Mouse (Mus musculus) thymus, postnatal 0 days (tissue): ENCODE data around the gene Smarca2. TPM values are rescaled to one million over a fixed set of nuclear protein-coding genes. Genes with fewer than 3 reads are reported as not detected.

ENCODE experiments used
- DNase-seq: peaks from one replicate; pipeline ENCODE4 v3.0.0-alpha.2; 2015; ENCODE audit warnings: low spot score
- polyA plus RNA-seq: library from polyadenylated mRNA; unstranded; fragments of >200 nt; fragmentation: Nextera tagmentation; extraction: Ambion mirVana; gene quantifications from 2 replicates; pipeline ENCODE4 v1.2.1, GENCODE M21; 2015

Gene Smarca2
- 20.8 and 23.9 TPM in 2 replicates for polyA plus RNA-seq

- DNase-seq, result peak; percentile 95
Observed at GRCm38 (mm10) chr19:26604755-26605300, at the start of gene Smarca2. TSS of gene Smarca2 (plus strand) at chr19:26605050.

- no peak for DNase-seq
Observed at GRCm38 (mm10) chr19:26564850-26565249, 40.0 kb upstream of the Smarca2 start.

- no peak for DNase-seq
Observed at GRCm38 (mm10) chr19:26566109-26566508, 38.7 kb upstream of the Smarca2 start.

- no peak for DNase-seq
Observed at GRCm38 (mm10) chr19:26568236-26568635, 36.6 kb upstream of the Smarca2 start.

DNA sequence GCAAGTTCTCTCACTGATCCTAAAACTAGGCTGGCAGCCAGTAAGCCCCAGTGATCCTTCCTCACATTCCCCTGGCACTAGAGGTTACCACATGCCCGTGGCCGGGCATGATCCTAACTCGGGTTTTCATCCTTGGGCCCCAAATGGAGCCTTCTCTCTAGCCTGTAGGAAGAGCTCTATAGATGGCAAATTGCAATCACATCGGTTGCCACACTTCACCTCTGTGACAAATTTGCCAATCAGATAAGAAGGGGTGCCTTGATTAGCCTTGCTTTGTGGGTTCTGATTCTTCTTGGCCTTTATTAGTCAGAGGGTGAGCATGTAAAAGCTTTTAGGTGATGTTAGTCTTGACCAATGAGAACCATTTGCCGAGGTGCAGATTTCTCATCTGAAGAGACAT lies 35.9 kb upstream of the Smarca2 start:
- DNase-seq, result no peak

DNA sequence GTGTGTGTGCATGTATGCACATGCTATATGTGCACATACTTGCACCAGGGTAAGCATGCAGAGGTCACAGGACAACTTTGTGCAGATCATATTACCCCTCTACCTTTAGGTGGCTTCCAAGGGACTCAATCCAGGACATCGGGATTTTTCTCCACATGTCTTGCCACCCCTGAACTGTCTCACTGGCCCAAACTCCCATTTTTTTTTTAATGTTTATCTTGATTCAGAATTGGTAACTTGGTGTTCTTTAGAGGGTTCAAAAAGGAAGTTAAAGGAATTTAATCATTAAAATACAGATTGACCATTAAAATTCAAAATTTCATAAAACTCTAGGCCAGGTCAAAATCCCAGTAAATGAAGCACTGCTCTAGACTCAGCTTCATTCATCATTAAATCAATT lies 35.4 kb upstream of the Smarca2 start:
- no peak for DNase-seq

DNA sequence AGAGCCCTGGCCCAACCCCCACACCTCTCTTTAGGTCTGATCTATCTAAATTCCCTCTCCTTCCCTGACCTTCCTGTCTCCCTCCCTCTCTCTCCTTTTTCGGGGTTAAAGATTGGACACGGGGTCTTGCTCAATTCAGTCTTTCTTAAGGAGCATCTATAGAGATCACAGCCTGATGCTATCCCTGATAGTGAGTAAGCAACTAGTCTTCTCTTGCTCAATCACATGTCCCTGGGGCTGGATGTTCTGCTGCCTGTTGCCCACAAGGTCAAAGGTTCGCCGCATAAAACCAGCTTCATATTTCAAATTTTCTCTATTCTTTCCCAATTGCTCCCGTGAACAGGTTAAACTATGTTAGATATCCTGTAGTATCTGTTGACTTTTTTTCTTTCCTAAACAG lies 25.2 kb upstream of the Smarca2 start:
- DNase-seq, result no peak

DNA sequence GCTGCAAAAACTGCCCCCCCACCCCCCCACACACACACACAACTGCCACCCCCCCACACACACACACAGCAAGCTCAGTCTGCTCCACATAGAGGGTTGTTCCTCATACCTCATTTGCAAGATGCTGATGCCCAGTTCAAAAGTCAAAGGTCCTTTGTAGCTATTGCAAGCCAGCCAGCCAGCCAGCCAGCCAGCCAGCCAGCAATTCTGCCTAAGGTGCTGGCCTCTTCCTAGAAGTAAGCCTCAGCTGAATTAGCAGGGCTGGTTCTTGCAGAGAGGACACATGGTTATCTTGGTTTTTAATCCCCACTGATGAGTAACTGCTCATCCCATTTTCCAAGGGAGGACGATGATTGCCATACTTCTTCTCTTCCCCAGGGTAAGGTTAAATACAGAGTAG lies 24.8 kb upstream of the Smarca2 start:
- DNase-seq, result no peak

DNA sequence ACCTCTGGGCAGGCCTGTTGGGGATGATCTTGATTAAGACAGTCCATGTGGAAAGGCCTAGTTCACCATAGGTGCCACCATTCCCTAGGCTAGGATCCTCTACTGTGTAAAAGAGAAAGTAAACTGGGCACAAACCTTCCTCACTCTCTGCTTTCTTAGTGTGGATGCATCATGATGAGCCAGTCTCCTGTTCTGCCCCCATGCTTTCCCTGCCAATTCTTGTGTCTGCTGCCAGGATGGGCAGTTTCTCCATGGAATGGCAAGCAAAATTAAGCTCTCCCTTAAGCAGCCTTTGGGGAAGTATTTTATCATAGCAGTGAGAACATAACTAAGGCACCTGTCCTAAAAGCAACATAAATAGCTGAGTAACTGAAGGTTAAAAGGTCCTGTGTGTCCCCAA lies 10.2 kb upstream of the Smarca2 start:
- no peak for DNase-seq

DNA sequence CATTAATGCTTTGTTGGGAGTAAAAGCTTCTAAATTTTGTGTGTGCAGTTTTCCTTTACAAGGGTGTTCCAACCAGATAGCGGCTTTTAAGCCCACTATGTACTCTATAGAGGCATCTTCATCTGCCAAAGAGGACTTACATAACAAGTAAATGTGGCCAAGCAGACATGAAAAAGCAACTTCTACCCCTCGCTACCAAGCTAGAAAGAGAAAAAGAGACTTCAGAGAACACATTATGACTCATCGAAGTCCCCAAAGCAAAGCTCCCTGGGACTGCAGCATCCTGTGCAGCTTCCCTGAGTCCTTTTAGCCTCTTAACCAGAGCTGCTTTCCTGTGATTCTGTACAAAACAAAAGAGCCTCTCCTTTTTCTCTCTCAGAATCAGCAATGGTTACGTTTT lies 3.4 kb upstream of the Smarca2 start:
- DNase-seq, result no peak

DNA sequence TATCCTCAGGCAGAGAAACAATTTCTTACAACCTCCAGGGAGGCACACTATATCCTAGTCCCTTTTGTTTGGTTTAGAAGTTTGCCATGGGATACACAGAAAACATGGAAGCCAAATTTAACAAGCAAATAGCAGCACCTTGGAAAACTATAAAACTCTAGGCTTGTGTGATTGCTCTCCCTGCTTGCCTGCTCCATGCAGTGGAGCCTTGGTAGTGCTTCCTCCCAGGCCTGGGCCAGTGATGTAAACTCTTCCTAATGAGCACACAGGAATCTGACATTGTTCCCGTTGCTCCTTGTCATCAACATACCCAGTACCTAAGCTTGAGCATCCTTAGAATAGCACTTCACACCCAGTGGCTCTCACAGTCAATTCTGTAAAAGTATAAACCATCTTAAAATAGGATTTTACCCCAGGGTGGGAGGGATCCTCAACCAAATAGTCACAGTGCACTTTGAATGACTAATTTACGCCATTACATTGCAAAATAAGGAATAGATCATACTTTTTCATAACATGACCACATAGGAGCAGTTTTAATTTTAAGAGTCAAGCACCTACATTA lies 1.5 kb upstream of the Smarca2 start:
- DNase-seq, result no peak

DNA sequence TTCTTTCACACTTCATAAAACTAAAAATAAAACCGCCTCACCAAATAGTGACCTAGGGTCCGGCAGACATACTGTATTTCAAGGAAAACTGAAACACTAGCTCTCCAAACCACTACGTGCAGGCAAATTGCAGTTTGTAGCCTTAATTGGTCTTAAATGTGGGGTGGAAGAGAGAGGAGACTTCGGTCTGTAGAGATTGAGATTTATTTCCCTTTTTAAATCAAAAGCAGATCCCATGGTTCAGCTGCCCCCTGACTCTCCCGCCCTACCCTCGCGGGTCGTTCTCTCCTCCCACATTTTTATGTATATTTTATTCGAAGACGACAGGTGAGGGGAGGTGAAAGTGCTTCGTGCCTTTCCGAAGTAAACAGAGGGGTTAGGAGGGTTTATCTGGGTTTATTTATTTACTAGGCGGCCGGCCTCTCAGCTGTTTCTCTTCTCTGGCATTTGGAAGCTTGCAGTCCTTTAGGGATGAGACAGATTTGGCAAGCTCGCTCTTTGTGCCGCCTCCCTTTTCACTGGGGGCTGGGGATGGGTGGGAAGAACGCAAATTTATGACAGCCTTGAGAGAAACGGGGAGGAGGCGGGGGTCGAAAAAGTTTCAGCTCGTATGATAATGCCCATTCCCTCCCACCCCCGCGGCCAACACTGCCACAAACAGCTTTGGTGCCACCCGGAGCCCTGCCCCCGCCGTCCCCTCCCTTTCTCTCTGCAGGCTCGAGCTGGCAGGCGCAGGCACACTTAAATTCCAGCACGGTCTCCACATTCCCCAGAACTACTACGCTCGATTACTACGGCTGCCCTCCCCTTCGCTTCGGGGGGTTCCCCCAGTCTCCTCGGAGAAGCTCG lies 720 bp upstream of the Smarca2 start:
- DNase-seq, result no peak

GRCm38 (mm10) chr19:26605438-26606320 lies 829 bp downstream of the Smarca2 start:
- peak; percentile 35 for DNase-seq

DNA sequence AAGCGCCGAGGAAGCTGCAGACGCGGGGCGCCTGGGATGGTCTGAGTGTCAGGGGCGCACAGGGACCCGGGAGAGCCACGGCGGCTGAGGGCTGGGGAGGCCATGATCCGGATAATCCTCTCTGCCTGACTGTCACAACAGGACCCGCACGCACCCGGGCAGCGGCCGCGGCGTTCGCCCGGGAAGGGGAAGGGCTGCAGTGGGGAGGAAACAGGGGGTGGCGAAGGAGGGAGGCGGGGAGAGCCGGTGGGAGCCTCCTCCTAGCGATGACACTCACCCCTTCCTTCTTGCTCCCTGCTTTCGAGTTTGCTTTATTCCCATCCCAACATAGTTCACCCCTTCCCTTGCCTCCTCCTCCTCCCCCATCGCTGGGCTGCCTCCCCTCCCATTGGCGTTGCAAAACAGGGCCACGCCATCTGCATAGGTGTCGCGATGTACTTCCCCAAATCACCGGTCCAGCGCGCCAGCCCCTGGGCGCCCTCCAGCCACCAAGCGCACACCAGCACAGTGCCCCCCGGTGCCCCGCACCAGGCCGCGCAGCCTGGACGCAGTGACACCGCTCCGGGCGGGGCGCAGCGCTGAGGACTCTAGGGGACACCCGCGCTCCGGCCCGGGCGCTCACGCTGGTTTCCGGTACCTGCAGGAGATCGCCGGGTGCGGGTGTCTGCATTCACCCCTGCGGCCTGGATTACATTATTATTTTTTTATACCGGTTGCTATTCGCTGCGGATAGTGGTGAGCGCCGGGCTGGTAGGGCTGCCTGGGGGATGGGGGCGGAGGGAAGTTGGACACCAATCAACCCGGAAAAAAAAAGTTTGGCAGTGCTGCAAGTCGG lies 1.7 kb downstream of the Smarca2 start:
- DNase-seq, result peak; percentile 40

GRCm38 (mm10) chr19:26607156-26607536 lies 2.3 kb downstream of the Smarca2 start:
- DNase-seq, result peak; percentile 78

DNA sequence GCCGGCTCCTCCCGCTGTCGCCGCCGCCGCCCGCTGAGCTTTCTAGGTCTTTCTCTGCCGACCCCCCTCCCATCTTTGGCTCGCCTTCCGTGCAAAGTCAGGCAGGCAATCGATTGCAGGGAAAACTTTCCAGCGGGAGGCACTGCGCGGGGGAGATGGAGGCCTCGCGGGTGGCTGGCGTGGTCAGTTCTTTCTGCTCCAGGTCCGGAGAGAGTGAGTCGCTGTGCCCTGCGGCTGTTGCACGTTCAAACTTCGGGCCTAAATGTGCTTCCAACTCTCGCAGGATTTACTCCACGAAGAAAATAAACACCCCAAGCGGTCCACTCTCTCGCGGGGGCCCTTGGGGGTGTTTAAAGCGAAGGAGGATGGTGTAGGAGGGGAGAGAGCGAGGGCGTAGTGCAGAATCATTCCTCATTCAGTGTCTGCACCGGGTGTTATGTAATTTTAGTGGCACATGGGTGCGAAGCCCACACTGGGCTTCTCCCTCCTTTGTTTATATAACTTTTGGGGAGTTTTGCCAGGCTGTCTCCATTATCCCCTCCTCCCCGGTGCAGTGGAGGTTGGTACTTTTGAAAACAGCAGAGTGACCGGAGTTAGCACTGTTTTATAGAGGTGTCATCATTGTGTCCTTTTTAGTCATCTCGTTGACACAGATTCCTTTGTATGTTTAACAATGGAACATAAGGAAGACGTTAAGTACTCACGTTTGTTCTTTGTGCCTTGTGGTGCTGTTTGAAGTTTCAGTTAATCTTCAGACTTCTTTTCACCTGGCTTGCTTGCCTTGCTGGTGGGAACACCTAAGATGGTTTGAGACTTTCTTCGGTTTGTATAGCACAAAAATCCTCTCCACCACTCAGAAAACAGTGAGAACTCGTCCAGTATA lies 2.9 kb downstream of the Smarca2 start:
- peak; percentile 12 for DNase-seq

DNA sequence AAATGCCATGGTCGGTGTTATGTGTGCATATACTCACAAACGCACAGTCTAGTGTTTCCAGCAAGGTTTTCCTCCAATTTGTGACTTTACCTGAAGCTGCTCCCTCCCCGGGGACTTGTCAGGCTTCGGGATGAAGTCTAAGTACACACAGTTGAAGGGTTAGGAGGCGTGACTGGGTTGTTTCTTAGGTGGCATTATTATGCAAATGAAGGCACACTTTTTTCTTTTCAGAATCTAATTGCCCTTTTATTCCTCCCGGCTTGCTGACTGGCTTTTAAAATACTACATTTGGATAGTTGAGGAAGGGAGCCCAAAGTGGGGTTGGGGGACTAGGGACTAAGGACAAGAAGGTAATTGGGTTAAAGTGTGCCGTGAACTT lies 3.6 kb downstream of the Smarca2 start:
- peak; percentile 11 for DNase-seq

DNA sequence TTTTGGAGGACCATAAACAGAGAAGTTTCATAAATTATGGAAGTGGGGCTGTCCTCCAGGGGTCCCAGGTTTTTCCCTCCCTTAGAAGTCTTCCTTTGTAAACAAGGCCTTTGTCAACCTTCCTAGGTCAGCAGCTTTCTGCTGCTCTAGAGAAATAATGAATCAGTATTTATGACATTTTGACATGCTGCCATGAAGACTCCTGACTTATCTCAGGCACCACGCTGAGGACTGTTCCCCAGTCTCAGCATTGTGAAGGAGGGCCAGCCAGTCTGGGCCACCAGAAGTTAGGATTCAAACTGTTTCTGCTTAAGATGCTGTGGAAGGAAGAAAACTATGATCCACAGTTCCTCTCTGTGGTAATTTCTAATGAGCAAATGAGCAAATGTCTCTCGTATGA lies 4.8 kb downstream of the Smarca2 start:
- DNase-seq, result no peak

DNA sequence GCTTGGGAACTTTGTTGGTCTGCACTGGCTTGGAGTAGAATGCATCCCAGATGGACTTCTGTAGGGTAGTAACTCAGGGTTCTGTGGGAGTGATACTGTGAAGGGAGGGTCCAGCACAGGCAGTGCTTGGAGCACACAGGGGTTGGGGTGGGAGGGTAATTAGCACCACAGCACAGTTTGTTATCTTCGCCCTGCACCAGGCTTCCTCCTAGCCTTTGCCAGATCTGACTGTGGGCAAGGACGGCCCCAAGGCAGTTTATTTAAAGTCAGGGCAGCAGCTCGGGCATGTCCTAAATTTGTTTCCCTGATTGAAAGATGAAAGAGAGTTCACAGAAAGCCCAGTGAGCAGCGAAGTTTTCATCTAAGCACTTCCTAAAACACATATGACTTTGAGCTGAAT lies 8.1 kb downstream of the Smarca2 start:
- DNase-seq, result no peak

DNA sequence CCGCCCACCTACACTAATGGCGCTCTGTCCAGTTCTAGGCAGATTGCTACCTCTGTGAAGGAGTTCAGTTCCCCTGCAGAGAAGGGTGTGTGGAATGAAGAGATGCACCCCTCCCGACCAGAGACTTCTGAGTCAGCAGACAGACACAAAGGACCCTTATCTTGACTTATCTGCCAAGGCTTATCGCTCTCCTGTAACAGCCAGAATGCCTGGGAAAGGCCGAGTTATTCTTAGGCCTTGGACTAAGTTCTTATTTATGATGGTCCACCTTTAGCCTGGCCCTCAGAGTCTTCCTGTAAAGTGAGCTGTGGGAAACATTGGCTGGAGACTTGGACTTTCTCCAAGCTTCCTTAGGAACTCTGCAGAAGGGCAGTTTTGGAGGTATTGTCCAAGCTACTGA lies 8.8 kb downstream of the Smarca2 start:
- DNase-seq, result no peak
